Comparison of ENCODE assay signal across 8 mouse cellular contexts in the genomic region with DNA sequence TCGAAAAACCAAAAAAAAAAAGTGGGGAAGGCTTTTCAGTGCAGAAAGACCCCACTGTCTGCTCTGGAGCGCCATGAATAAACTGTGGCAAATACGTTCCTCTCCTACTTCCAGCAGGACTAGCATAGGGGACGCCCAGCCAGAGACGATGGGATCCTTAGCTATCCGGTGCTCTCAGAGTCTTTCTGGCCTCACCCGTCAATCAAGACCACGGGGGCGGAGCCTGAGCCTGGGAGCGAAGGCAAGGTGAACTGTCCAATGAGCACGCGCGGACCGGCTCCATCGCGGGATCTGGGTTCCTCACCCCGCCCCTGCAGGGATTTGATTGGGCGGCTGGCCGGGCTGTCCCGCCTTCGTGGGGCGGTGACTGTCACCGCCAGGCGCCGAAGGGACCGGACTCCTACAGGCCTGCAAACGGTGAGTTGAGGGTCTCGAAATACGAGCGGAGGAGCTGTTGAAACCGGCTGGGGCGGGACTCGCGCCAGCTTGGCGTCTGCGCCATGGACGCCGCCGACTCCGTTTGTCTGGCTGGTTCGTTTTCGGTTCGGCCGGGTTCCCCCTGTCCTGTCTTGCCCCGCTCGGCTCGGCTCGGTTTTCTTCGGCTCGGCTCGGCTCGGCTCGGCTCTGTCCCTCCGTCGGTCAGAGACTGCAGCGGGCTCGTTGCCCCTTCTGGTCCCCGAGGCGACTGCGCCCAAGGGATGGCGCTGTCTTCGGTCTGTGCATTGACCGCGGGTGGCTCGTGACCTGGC. TPM values are rescaled to one million over a fixed set of nuclear protein-coding genes. Genes with fewer than 3 reads are reported as not detected.
DNase-seq lines count a peak whose midpoint lies in the region; ATAC-seq lines count a peak whose summit lies in the region.

A gene (plus strand): TSS at position 350 of the 749 bp plus-strand sequence.

- ATAC-seq in heart, embryonic 14.5 days (ENCODE audit: insufficient number of reproducible peaks, insufficient read depth, low FRiP score, low read depth): peak; percentile 98
- ATAC-seq in liver, embryonic 13.5 days (ENCODE audit: low read depth): peak; percentile 97
- peak; percentile 99 for ATAC-seq in stomach, embryonic 16.5 days (ENCODE audit: insufficient read depth, low FRiP score)

- DNase-seq in CD4-positive, CD25-positive, alpha-beta regulatory T cell, adult 2 months (ENCODE audit: low read depth, low spot score): peak; percentile 100
- peak; percentile 88 for DNase-seq in fibroblast of lung, adult 2 months (ENCODE audit: low read depth)
- peak; percentile 99 for DNase-seq in kidney, postnatal 14 days
- peak; percentile 99 for DNase-seq in liver, embryonic 13.5 days
- DNase-seq in neural tube, embryonic 10.5 days (ENCODE audit: extremely low spot score, low spot score): peak; percentile 99

- peak within 1 kb of the TSS; percentile 96 for H3K4me3 ChIP-seq in brown adipose tissue, adult 24 weeks (ENCODE audit: insufficient read depth, low read depth, low read length)
- H3K4me3 ChIP-seq in heart, embryonic 14.5 days (ENCODE audit: control insufficient read depth in 1 of 2, insufficient read depth in 1 of 2, low read depth in 1 of 2, low read length in 2 of 2): peak within 1 kb of the TSS; percentile 75 to 92
- H3K4me3 ChIP-seq in liver, embryonic 13.5 days (replicated peaks): peak within 1 kb of the TSS; percentile 76
- H3K4me3 ChIP-seq in stomach, embryonic 16.5 days (replicated peaks; ENCODE audit: low read length): peak within 1 kb of the TSS; percentile 85

- H3K9me3 ChIP-seq in heart, embryonic 14.5 days (ENCODE audit: control insufficient read depth, low read length): no peaks in the 10 kb centered on the region
- H3K9me3 ChIP-seq in liver, embryonic 13.5 days (replicated peaks): no peaks in the 10 kb centered on the region
- no peaks in the 10 kb centered on the region for H3K9me3 ChIP-seq in stomach, embryonic 16.5 days (replicated peaks; ENCODE audit: control insufficient read depth, low read length)

- under 1% methylated on average over 65 of the region's 65 CpGs for WGBS in heart, embryonic 14.5 days
- WGBS in liver, embryonic 13.5 days (ENCODE audit: insufficient replicate concordance): under 1% methylated on average over 65 of the region's 65 CpGs
- WGBS in stomach, embryonic 16.5 days: under 1% methylated on average over 65 of the region's 65 CpGs

- peaks cover 4% of the 10 kb centered on the region for H3K4me1 ChIP-seq in brown adipose tissue, adult 24 weeks (ENCODE audit: control insufficient read depth, insufficient read depth, insufficient read length, low read length)
- H3K4me1 ChIP-seq in heart, embryonic 14.5 days (ENCODE audit: control insufficient read depth in 2 of 2, insufficient read depth in 2 of 2, low read length in 2 of 2): peaks cover 7 to 11% of the 10 kb centered on the region in 2 experiments; a peak in 3 of 4 replicates
- H3K4me1 ChIP-seq in liver, embryonic 13.5 days (replicated peaks): peaks cover 22% of the 10 kb centered on the region
- H3K4me1 ChIP-seq in stomach, embryonic 16.5 days (ENCODE audit: control insufficient read depth, insufficient read depth, low read length): peaks cover 14% of the 10 kb centered on the region

- H3K27ac ChIP-seq in brown adipose tissue, adult 24 weeks (replicated peaks; ENCODE audit: low read depth, low read length): peak within 1 kb of the TSS; percentile 84
- H3K27ac ChIP-seq in heart, embryonic 14.5 days (replicated peaks in 1 of 2; ENCODE audit: control insufficient read depth in 1 of 2, insufficient read depth in 1 of 2, low read depth in 2 of 2, low read length in 2 of 2): peak within 1 kb of the TSS; percentile 87 to 92
- H3K27ac ChIP-seq in liver, embryonic 13.5 days: peak within 1 kb of the TSS; percentile 77
- peak within 1 kb of the TSS; percentile 94 for H3K27ac ChIP-seq in stomach, embryonic 16.5 days (ENCODE audit: low read length)

- peak within 1 kb of the TSS; percentile 76 for H3K4me2 ChIP-seq in heart, embryonic 14.5 days (ENCODE audit: low read length)
- H3K4me2 ChIP-seq in liver, embryonic 13.5 days: peak within 1 kb of the TSS; percentile 89
- peak within 1 kb of the TSS; percentile 81 for H3K4me2 ChIP-seq in stomach, embryonic 16.5 days (ENCODE audit: low read depth, low read length)

- H3K9ac ChIP-seq in heart, embryonic 14.5 days (ENCODE audit: low read length): peak within 1 kb of the TSS; percentile 87
- peak within 1 kb of the TSS; percentile 86 for H3K9ac ChIP-seq in liver, embryonic 13.5 days
- peak within 1 kb of the TSS; percentile 93 for H3K9ac ChIP-seq in stomach, embryonic 16.5 days (ENCODE audit: low read length)

- 0 out of 2 replicates have a peak, but pooled peaks cover 3% of the 10 kb centered on the region for H3K27me3 ChIP-seq in heart, embryonic 14.5 days (ENCODE audit: control insufficient read depth, insufficient read depth, low read length)
- no peaks in the 10 kb centered on the region for H3K27me3 ChIP-seq in liver, embryonic 13.5 days
- 0 out of 2 replicates have a peak, but pooled peaks cover 3% of the 10 kb centered on the region for H3K27me3 ChIP-seq in stomach, embryonic 16.5 days (ENCODE audit: control insufficient read depth, insufficient read depth, low read length)

- H3K36me3 ChIP-seq in heart, embryonic 14.5 days (ENCODE audit: control insufficient read depth, insufficient read depth, low read length): peaks cover 6% of the 10 kb centered on the region
- peaks cover 12% of the 10 kb centered on the region; the same call in 1 of the 2 replicates for H3K36me3 ChIP-seq in liver, embryonic 13.5 days
- H3K36me3 ChIP-seq in stomach, embryonic 16.5 days (ENCODE audit: control insufficient read depth, insufficient read depth, low read length): peaks cover 7% of the 10 kb centered on the region; the same call in 1 of the 2 replicates

RNA-seq across cellular contexts. Expression of the gene that starts here (rescaled TPM):
- polyA plus RNA-seq in brown adipose tissue, adult 24 weeks (2012; ENCODE audit: insufficient read depth, insufficient read length, missing spikeins): 47.7 and 58.0 TPM in 2 replicates
- polyA plus RNA-seq in heart, embryonic 14.5 days (2014; fragmentation: Nextera tagmentation; extraction: Ambion mirVana): 51.9 and 53.4 TPM in 2 replicates
- 42.1 and 44.6 TPM in 2 replicates for polyA plus RNA-seq in liver, embryonic 13.5 days (2015; fragmentation: Nextera tagmentation; extraction: Ambion mirVana)
- 90.4 and 93.4 TPM in 2 replicates for polyA plus RNA-seq in stomach, embryonic 16.5 days (2015; fragmentation: Nextera tagmentation; extraction: Ambion mirVana)

Comparison
In these comparisons a context has a peak if more than half of its experiments do, and no peak if none do; other contexts are left out.
1. Peak in every context shown above with its lines: DNase-seq, ATAC-seq, H3K4me3 ChIP-seq and H3K27ac ChIP-seq.